Mouse (Mus musculus) C2C12 (cell line): ENCODE results near the gene Myh7.

Source experiments
- CTCF ChIP-seq: IDR thresholded peaks from one replicate; pipeline ENCODE4 v1.5.1; 2011; ENCODE audit not compliant: control insufficient read depth, insufficient read depth, insufficient read length
- MAX ChIP-seq: IDR thresholded peaks from one replicate; pipeline ENCODE4 v1.6.1; 2011; ENCODE audit warnings: mild to moderate bottlenecking, control low read depth

- no peak for TF ChIP-seq CTCF
- TF ChIP-seq MAX: no peak
These were observed 64.0 kb downstream of the Myh7 start for GRCm38 (mm10) chr14:54930431-54930830.
